In the genomic region with DNA sequence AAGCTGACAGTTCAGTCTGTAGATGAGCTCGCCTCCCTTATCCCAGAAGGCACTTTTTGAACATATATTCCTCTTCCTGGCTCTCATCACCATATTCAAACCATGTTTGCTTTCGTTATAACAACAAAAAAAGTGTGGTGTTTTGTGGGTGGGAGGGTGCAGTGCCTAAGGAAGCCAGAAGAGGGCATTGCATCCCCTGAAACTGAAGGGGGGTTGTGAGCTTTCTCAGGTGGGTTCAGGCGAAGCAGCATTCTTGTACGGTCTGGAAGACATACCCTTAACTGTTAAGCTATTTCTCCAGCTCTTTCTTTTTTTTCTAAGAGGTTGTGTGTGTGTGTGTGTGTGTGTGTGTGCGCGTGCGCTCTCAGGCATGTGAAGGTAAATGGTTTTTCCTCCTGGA, we compare ENCODE assay signal across 9 mouse cellular contexts. TPM values are rescaled to one million over a fixed set of nuclear protein-coding genes. Genes with fewer than 3 reads are reported as not detected.
DNase-seq lines count a peak whose midpoint lies in the region; ATAC-seq lines count a peak whose summit lies in the region.
"Had no signal": no experiment of that assay in that cellular context is flagged by ENCODE, and none has a peak within 500 bp of the region (broad histone marks: within the 10 kb centered on the region; RNA-seq: fewer than 3 reads in every experiment).

No protein-coding gene starts in this region.

- H3K36me3 ChIP-seq in forebrain, embryonic 10.5 days (replicated peaks), result peaks cover 48% of the 10 kb centered on the region
- peaks cover 35% of the 10 kb centered on the region for H3K36me3 ChIP-seq in hindbrain, embryonic 12.5 days
- peaks cover 46% of the 10 kb centered on the region for H3K36me3 ChIP-seq in midbrain, embryonic 12.5 days
- peaks cover 11% of the 10 kb centered on the region for H3K36me3 ChIP-seq in stomach, embryonic 15.5 days

- peaks cover 39% of the 10 kb centered on the region for H3K27me3 ChIP-seq in forebrain, embryonic 10.5 days (ENCODE audit: poor library complexity, severe bottlenecking)
- H3K27me3 ChIP-seq in hindbrain, embryonic 12.5 days, result peaks cover 35% of the 10 kb centered on the region
- peaks cover 39% of the 10 kb centered on the region for H3K27me3 ChIP-seq in midbrain, embryonic 12.5 days
- H3K27me3 ChIP-seq in stomach, embryonic 15.5 days (replicated peaks), result no peaks in the 10 kb centered on the region
- H3K27me3 ChIP-seq: Patski had no signal

- H3K4me3 ChIP-seq in forebrain, embryonic 10.5 days, result peak overlapping the region; percentile 68; the same call in 1 of the 2 replicates
- H3K4me3 ChIP-seq in hindbrain, embryonic 12.5 days, result peak overlapping the region; percentile 48; the same call in 1 of the 2 replicates
- H3K4me3 ChIP-seq in midbrain, embryonic 12.5 days, result peak overlapping the region; percentile 51; the same call in 1 of the 2 replicates
- peak overlapping the region; percentile 67; the same call in 1 of the 2 replicates for H3K4me3 ChIP-seq in stomach, embryonic 15.5 days (replicated peaks)

- peaks cover 70% of the 10 kb centered on the region for H3K4me1 ChIP-seq in forebrain, embryonic 10.5 days
- peaks cover 63% of the 10 kb centered on the region for H3K4me1 ChIP-seq in hindbrain, embryonic 12.5 days
- H3K4me1 ChIP-seq in midbrain, embryonic 12.5 days, result peaks cover 64% of the 10 kb centered on the region
- peaks cover 51% of the 10 kb centered on the region for H3K4me1 ChIP-seq in stomach, embryonic 15.5 days

- H3K27ac ChIP-seq in forebrain, embryonic 10.5 days, result no peak overlapping the region
- no peak overlapping the region for H3K27ac ChIP-seq in hindbrain, embryonic 12.5 days
- 0 out of 2 replicates have a peak overlapping the region, but pooled peaks have one; percentile 25 for H3K27ac ChIP-seq in midbrain, embryonic 12.5 days (replicated peaks)
- H3K27ac ChIP-seq in stomach, embryonic 15.5 days, result peak overlapping the region; percentile 95

- peak overlapping the region; percentile 95 for H3K4me2 ChIP-seq in hindbrain, embryonic 12.5 days (replicated peaks)
- H3K4me2 ChIP-seq in midbrain, embryonic 12.5 days (replicated peaks), result peak overlapping the region; percentile 98
- peak overlapping the region; percentile 99 for H3K4me2 ChIP-seq in stomach, embryonic 15.5 days

- no peaks in the 10 kb centered on the region for H3K9me3 ChIP-seq in forebrain, embryonic 10.5 days
- no peaks in the 10 kb centered on the region for H3K9me3 ChIP-seq in hindbrain, embryonic 12.5 days (replicated peaks)
- no peaks in the 10 kb centered on the region for H3K9me3 ChIP-seq in midbrain, embryonic 12.5 days
- H3K9me3 ChIP-seq in stomach, embryonic 15.5 days, result no peaks in the 10 kb centered on the region

- peak; percentile 37 to 57 for DNase-seq in cerebellum, adult 18-20 months
- DNase-seq in cerebellum, adult 8-10 months, result no peak
- peak; percentile 81 to 93 for DNase-seq in adrenal gland, adult (ENCODE audit: inconsistent age in 2 of 2, low spot score in 1 of 2)
- peak; percentile 65 for DNase-seq in forebrain, embryonic 10.5 days (ENCODE audit: extremely low spot score, low spot score)
- peak; percentile 64 for DNase-seq in left cerebral cortex, postnatal 4 days

- intact Hi-C loops in left cerebral cortex, postnatal 4 days (cut with DNase I), result no loop called here

- H3K9ac ChIP-seq in hindbrain, embryonic 12.5 days, result no peak overlapping the region
- H3K9ac ChIP-seq in midbrain, embryonic 12.5 days (replicated peaks), result peak overlapping the region; percentile 49; the same call in 1 of the 2 replicates
- no peak overlapping the region for H3K9ac ChIP-seq in stomach, embryonic 15.5 days

- WGBS in forebrain, embryonic 10.5 days, result 29% methylated on average over 7 of the region's 7 CpGs
- 35% methylated on average over 7 of the region's 7 CpGs for WGBS in hindbrain, embryonic 12.5 days
- 38% methylated on average over 7 of the region's 7 CpGs for WGBS in midbrain, embryonic 12.5 days
- 39% methylated on average over 7 of the region's 7 CpGs for WGBS in stomach, embryonic 15.5 days

- ATAC-seq in hindbrain, embryonic 12.5 days (ENCODE audit: low FRiP score), result no peak
- ATAC-seq in midbrain, embryonic 12.5 days (ENCODE audit: low FRiP score, low read depth), result no peak
- no peak for ATAC-seq in stomach, embryonic 15.5 days (ENCODE audit: insufficient read depth, low FRiP score, low read depth)

RNA-seq across cellular contexts. Expression of gene Junb, which starts 3.1 kb away (rescaled TPM):
- 3.8 and 4.0 TPM in 2 replicates for polyA plus RNA-seq in forebrain, embryonic 10.5 days (2016; fragmentation: Nextera tagmentation; extraction: Ambion mirVana)
- polyA plus RNA-seq in hindbrain, embryonic 12.5 days (2016; fragmentation: Nextera tagmentation; extraction: Ambion mirVana), result 6.0 and 7.5 TPM in 2 replicates
- total RNA-seq in left cerebral cortex, postnatal 4 days (2021), result 10 to 100 TPM; 12.5 to 13.5 TPM
- 6.0 and 6.5 TPM in 2 replicates for polyA plus RNA-seq in midbrain, embryonic 12.5 days (2016; fragmentation: Nextera tagmentation; extraction: Ambion mirVana)
- 33.4 and 49.6 TPM in 2 replicates for polyA plus RNA-seq in stomach, embryonic 15.5 days (2015; fragmentation: Nextera tagmentation; extraction: Ambion mirVana)

RNA-seq across cellular contexts. Expression of gene Rnaseh2a, which starts 5.9 kb away (rescaled TPM):
- 163 and 173 TPM in 2 replicates for polyA plus RNA-seq in forebrain, embryonic 10.5 days (2016; fragmentation: Nextera tagmentation; extraction: Ambion mirVana)
- polyA plus RNA-seq in hindbrain, embryonic 12.5 days (2016; fragmentation: Nextera tagmentation; extraction: Ambion mirVana), result 77.4 and 77.9 TPM in 2 replicates
- 10 to 100 TPM; 41.1 to 42.1 TPM for total RNA-seq in left cerebral cortex, postnatal 4 days (2021)
- 91.9 and 98.7 TPM in 2 replicates for polyA plus RNA-seq in midbrain, embryonic 12.5 days (2016; fragmentation: Nextera tagmentation; extraction: Ambion mirVana)
- 112 and 113 TPM in 2 replicates for polyA plus RNA-seq in stomach, embryonic 15.5 days (2015; fragmentation: Nextera tagmentation; extraction: Ambion mirVana)

RNA-seq across cellular contexts. Expression of gene Prdx2, which starts 6.0 kb away (rescaled TPM):
- 1,199 and 1,255 TPM in 2 replicates for polyA plus RNA-seq in forebrain, embryonic 10.5 days (2016; fragmentation: Nextera tagmentation; extraction: Ambion mirVana)
- polyA plus RNA-seq in hindbrain, embryonic 12.5 days (2016; fragmentation: Nextera tagmentation; extraction: Ambion mirVana), result 1,088 and 1,187 TPM in 2 replicates
- total RNA-seq in left cerebral cortex, postnatal 4 days (2021), result 100 to 1,000 TPM; 665 to 681 TPM
- 1,292 and 1,309 TPM in 2 replicates for polyA plus RNA-seq in midbrain, embryonic 12.5 days (2016; fragmentation: Nextera tagmentation; extraction: Ambion mirVana)
- 637 and 677 TPM in 2 replicates for polyA plus RNA-seq in stomach, embryonic 15.5 days (2015; fragmentation: Nextera tagmentation; extraction: Ambion mirVana)

RNA-seq across cellular contexts. Expression of gene Gm49661, which starts 6.2 kb away (rescaled TPM):
- polyA plus RNA-seq in forebrain, embryonic 10.5 days (2016; fragmentation: Nextera tagmentation; extraction: Ambion mirVana), result not detected in 2 replicates
- polyA plus RNA-seq in hindbrain, embryonic 12.5 days (2016; fragmentation: Nextera tagmentation; extraction: Ambion mirVana), result not detected in 2 replicates
- total RNA-seq in left cerebral cortex, postnatal 4 days (2021), result not detected
- not detected in 2 replicates for polyA plus RNA-seq in midbrain, embryonic 12.5 days (2016; fragmentation: Nextera tagmentation; extraction: Ambion mirVana)
- not detected in 2 replicates for polyA plus RNA-seq in stomach, embryonic 15.5 days (2015; fragmentation: Nextera tagmentation; extraction: Ambion mirVana)

RNA-seq across cellular contexts. Expression of gene Hook2, which starts 15.0 kb away (rescaled TPM):
- polyA plus RNA-seq in forebrain, embryonic 10.5 days (2016; fragmentation: Nextera tagmentation; extraction: Ambion mirVana), result 18.3 and 19.0 TPM in 2 replicates
- polyA plus RNA-seq in hindbrain, embryonic 12.5 days (2016; fragmentation: Nextera tagmentation; extraction: Ambion mirVana), result 16.3 and 18.7 TPM in 2 replicates
- total RNA-seq in left cerebral cortex, postnatal 4 days (2021), result 10 to 100 TPM; 28.3 to 32.5 TPM
- 17.7 and 18.7 TPM in 2 replicates for polyA plus RNA-seq in midbrain, embryonic 12.5 days (2016; fragmentation: Nextera tagmentation; extraction: Ambion mirVana)
- 46.3 and 51.1 TPM in 2 replicates for polyA plus RNA-seq in stomach, embryonic 15.5 days (2015; fragmentation: Nextera tagmentation; extraction: Ambion mirVana)

Comparison
In these comparisons a context has a peak if more than half of its experiments do, and no peak if none do; other contexts are left out.
1. H3K27ac ChIP-seq: peak in midbrain, embryonic 12.5 days (single experiment) and stomach, embryonic 15.5 days (single experiment); none in forebrain, embryonic 10.5 days (single experiment) and hindbrain, embryonic 12.5 days (single experiment).
2. Peak in every context shown above with its lines, with median percentiles within 50 percentile points of each other: H3K4me3 ChIP-seq and H3K4me2 ChIP-seq.